Mouse (Mus musculus) lung, postnatal 0 days (tissue): ENCODE results near the gene Hist1h2bj. TPM values are rescaled to one million over a fixed set of nuclear protein-coding genes. Genes with fewer than 3 reads are reported as not detected.

Experiments used
- ATAC-seq: fragments of 200-750 bp; cut with Nextera tagmentation; 2 replicates; pipeline ENCODE4 v1.8.0; 2017; ENCODE audit warnings: moderate library complexity
- DNase-seq: peaks from one replicate; pipeline ENCODE4 v3.0.0-alpha.2; 2016; ENCODE audit warnings: low spot score
- H3K27ac ChIP-seq: fragments of 300-500 bp; sonication (generic); 2 replicates; pipeline ENCODE4 v1.5.1; 2014; ENCODE audit warnings: antibody characterized with exemption, mild to moderate bottlenecking, low read length, mixed read lengths
- H3K27me3 ChIP-seq: fragments of 300-500 bp; sonication (generic); replicated peaks from 2 replicates; pipeline ENCODE4 v1.6.1; 2014; ENCODE audit warnings: low read length, mixed read lengths; ENCODE audit not compliant: insufficient read depth
- H3K36me3 ChIP-seq: fragments of 300-500 bp; sonication (generic); 2 replicates; pipeline ENCODE4 v1.6.1; 2014; ENCODE audit warnings: low read length, mixed read lengths; ENCODE audit not compliant: insufficient read depth
- H3K4me1 ChIP-seq: fragments of 300-500 bp; sonication (generic); 2 replicates; pipeline ENCODE4 v1.6.1; 2014; ENCODE audit warnings: antibody characterized with exemption, low read depth, low read length, mixed read lengths; ENCODE audit not compliant: insufficient read depth
- H3K4me2 ChIP-seq: fragments of 300-500 bp; sonication (generic); replicated peaks from 2 replicates; pipeline ENCODE4 v1.6.1; 2014; ENCODE audit warnings: low read depth, mild to moderate bottlenecking, low read length, moderate library complexity, mixed read lengths
- H3K4me3 ChIP-seq: fragments of 300-500 bp; sonication (generic); 2 replicates; pipeline ENCODE4 v1.5.1; 2014; ENCODE audit warnings: low read depth, low read length
- H3K9ac ChIP-seq: fragments of 300-500 bp; sonication (generic); replicated peaks from 2 replicates; pipeline ENCODE4 v1.6.1; 2014; ENCODE audit warnings: low read depth, mild to moderate bottlenecking
- H3K9me3 ChIP-seq: fragments of 300-500 bp; sonication (generic); 2 replicates; pipeline ENCODE4 v1.6.1; 2016; ENCODE audit warnings: low read length, mixed read lengths
- CTCF ChIP-seq: IDR thresholded peaks from 2 replicates; pipeline ENCODE4 v1.5.1; 2016; ENCODE audit warnings: antibody characterized with exemption, mild to moderate bottlenecking
- EP300 ChIP-seq: IDR thresholded peaks from 2 replicates; pipeline ENCODE4 v1.6.1; 2016; ENCODE audit warnings: antibody characterized with exemption, mild to moderate bottlenecking, control low read depth
- WGBS: fragments of 180-500 bp; shearing (Covaris S2); extraction: QIAGEN DNeasy Blood & Tissue Kit; methylation state at CpG from one replicate; pipeline ENCODE4 v1.1.7; 2014; 5-methylcytosine and 5-hydroxymethylcytosine counted together
- polyA plus RNA-seq: library from polyadenylated mRNA; unstranded; fragments of >200 nt; fragmentation: Nextera tagmentation; extraction: Ambion mirVana; gene quantifications from 2 replicates; pipeline ENCODE4 v1.2.1, GENCODE M21; 2015

The Hist1h2bj gene
- polyA plus RNA-seq, 1 experiment from 2014 or later, result 1.0 TPM

GRCm38 (mm10) chr13:22005605-22006333, 37.2 kb upstream of the Hist1h2bj start:
- no peak for TF ChIP-seq EP300
- no peak; the same call in 1 of the 2 replicates for TF ChIP-seq CTCF
- ATAC-seq, result peak; percentile 89
- H3K9ac ChIP-seq, result no peak overlapping the region
- peak overlapping the region; percentile 54 for H3K4me3 ChIP-seq
- WGBS, result under 1% methylated on average over 45 of the region's 45 CpGs
- peaks cover 4% of the 10 kb centered on the region; the same call in 1 of the 2 replicates for H3K4me1 ChIP-seq
- peaks cover 57% of the 10 kb centered on the region for H3K27me3 ChIP-seq
- H3K4me2 ChIP-seq, result peak overlapping the region; percentile 94
- no peak overlapping the region for H3K27ac ChIP-seq
- no peaks in the 10 kb centered on the region for H3K9me3 ChIP-seq
- DNase-seq, result peak; percentile 74
- no peaks in the 10 kb centered on the region for H3K36me3 ChIP-seq

DNA sequence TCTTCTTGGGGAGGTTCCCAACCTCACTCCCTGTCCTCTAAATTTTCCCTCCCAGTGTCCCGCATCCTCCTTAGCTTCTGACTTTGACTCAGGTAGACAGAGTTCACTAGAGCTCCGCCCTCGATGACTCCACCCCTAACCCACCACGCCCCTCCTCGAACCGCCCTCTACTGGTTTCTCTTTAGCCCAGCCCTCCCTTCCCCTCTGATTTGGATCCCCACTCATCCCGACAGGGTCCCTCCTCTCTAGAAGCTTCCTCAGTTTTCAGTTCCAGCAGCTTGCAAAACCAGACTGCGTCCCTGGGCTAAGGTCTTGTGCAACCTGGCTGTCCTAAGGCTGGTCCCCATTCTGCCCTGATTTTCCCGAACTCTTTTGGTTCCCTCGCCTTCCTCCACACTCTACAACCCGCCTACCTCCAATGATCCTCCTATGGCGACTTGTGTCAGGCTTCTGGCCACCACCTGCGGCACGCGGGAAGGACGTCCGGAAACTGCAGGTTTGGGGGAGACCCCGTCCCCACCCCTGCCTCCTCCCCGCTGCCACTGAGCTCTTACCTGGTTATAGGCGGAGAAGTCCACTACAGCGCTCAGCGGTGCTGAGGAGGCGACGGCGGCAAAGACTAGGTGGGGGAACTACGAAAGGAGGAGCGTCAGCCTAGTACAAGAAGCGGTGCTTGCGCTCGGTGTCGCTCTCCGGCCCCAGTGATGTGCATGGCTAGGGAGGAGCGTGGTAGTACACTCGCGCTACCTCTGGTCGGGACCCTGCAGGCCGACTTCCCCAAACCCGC, 36.5 kb upstream of the Hist1h2bj start:
- Histone ChIP-seq H3K4me2 (peak overlapping the region; percentile 94), H3K36me3 (no peaks in the 10 kb centered on the region), H3K27ac (no peak overlapping the region), H3K27me3 (peaks cover 62% of the 10 kb centered on the region), H3K9me3 (no peaks in the 10 kb centered on the region), H3K4me3 (peak overlapping the region; percentile 54), H3K9ac (no peak overlapping the region), H3K4me1 (peaks cover 4% of the 10 kb centered on the region; the same call in 1 of the 2 replicates)
- TF ChIP-seq EP300, result no peak
- peak; percentile 17; the same call in 1 of the 2 replicates for TF ChIP-seq CTCF
- ATAC-seq (peak; percentile 87), DNase-seq (peak; percentile 73)
- 1% methylated on average over 37 of the region's 38 CpGs for whole genome bisulfite sequencing

- H3K27me3 ChIP-seq, result peaks cover 66% of the 10 kb centered on the region
- WGBS, result 6% methylated on average over 18 of the region's 18 CpGs
Observed at GRCm38 (mm10) chr13:22007121-22007510, 35.9 kb upstream of the Hist1h2bj start.

GRCm38 (mm10) chr13:22007872-22008271, 35.1 kb upstream of the Hist1h2bj start:
- peaks cover 63% of the 10 kb centered on the region for H3K27me3 ChIP-seq

More at GRCm38 (mm10) chr13:22007121-22007510, 35.9 kb upstream of the Hist1h2bj start:
- ATAC-seq (no peak), DNase-seq (no peak)
- TF ChIP-seq CTCF (no peak), EP300 (no peak)
- H3K4me1 ChIP-seq, result peaks cover 4% of the 10 kb centered on the region; the same call in 1 of the 2 replicates
- H3K36me3 ChIP-seq, result no peaks in the 10 kb centered on the region
- peak overlapping the region; percentile 54 for H3K4me3 ChIP-seq
- H3K9me3 ChIP-seq, result no peaks in the 10 kb centered on the region
- peak overlapping the region; percentile 94 for H3K4me2 ChIP-seq
- no peak overlapping the region for H3K9ac ChIP-seq
- H3K27ac ChIP-seq, result no peak overlapping the region

DNA sequence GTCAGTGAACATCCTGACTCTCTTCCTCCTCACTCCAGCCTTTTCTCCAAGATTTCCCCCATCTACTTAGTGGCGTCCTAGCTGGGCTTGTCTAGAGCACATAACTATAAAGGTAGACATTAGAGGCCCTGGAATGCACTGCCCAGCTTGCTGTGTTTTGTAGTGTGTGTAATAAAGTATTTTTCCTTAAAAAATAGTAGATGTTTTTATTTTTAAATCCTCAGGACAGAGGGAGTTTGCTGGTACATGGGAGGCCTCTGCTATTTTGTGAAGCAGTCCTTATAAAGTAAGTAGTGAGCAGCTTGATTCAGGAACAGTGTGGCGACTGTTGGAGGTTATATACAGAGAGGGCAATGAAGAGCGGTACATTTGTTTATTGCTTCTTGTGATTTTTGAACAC, 34.3 kb upstream of the Hist1h2bj start:
- H3K4me1 ChIP-seq, result peaks cover 4% of the 10 kb centered on the region; the same call in 1 of the 2 replicates
- WGBS, result 80% methylated on average over 3 of the region's 3 CpGs
- H3K36me3 ChIP-seq, result no peaks in the 10 kb centered on the region
- TF ChIP-seq EP300 (no peak), CTCF (no peak)
- no peak overlapping the region for H3K9ac ChIP-seq
- H3K27ac ChIP-seq, result no peak overlapping the region
- ATAC-seq (no peak), DNase-seq (no peak)
- no peak overlapping the region for H3K4me2 ChIP-seq
- no peak overlapping the region for H3K4me3 ChIP-seq
- H3K27me3 ChIP-seq, result peaks cover 68% of the 10 kb centered on the region
- H3K9me3 ChIP-seq, result no peaks in the 10 kb centered on the region

More at GRCm38 (mm10) chr13:22007872-22008271, 35.1 kb upstream of the Hist1h2bj start:
- Histone ChIP-seq H3K4me1 (peaks cover 4% of the 10 kb centered on the region; the same call in 1 of the 2 replicates), H3K27ac (no peak overlapping the region), H3K9me3 (no peaks in the 10 kb centered on the region), H3K36me3 (no peaks in the 10 kb centered on the region), H3K4me2 (no peak overlapping the region), H3K4me3 (no peak overlapping the region), H3K9ac (no peak overlapping the region)
- TF ChIP-seq EP300 (no peak), CTCF (no peak)
- DNase-seq (no peak), ATAC-seq (no peak)
- WGBS, result 50% methylated on average over 7 of the region's 7 CpGs

- Histone ChIP-seq H3K4me3 (no peak within 1 kb of the TSS), H3K9me3 (no peaks in the 10 kb centered on the region)
- no peak for ATAC-seq
Observed at GRCm38 (mm10) chr13:22009642-22010041, 33.4 kb upstream of the Hist1h2bj start, which contains the start of gene Prss16. Prss16 (minus strand) TSS chr13:22009742.

More at GRCm38 (mm10) chr13:22009642-22010041, 33.4 kb upstream of the Hist1h2bj start, which contains the start of gene Prss16:
- H3K4me1 ChIP-seq, result peaks cover 9% of the 10 kb centered on the region; the same call in 1 of the 2 replicates
- no peak within 1 kb of the TSS for H3K4me2 ChIP-seq
- H3K36me3 ChIP-seq, result no peaks in the 10 kb centered on the region
- WGBS, result 31% methylated on average over 7 of the region's 7 CpGs
- no peak for TF ChIP-seq EP300
- no peak for TF ChIP-seq CTCF
- no peak within 1 kb of the TSS for H3K27ac ChIP-seq
- H3K27me3 ChIP-seq, result peaks cover 70% of the 10 kb centered on the region
- H3K9ac ChIP-seq, result no peak within 1 kb of the TSS
- DNase-seq, result no peak
